Mouse (Mus musculus): ENCODE data around the gene Vil1.

- TF ChIP-seq E2F4 (IDR thresholded peaks at IDR 0.05; ENCODE audit: insufficient read depth) (no peak), POLR2A (IDR thresholded peaks at IDR 0.05; ENCODE audit: insufficient read length, low read depth) (no peak), MAX (IDR thresholded peaks at IDR 0.05; ENCODE audit: low read depth) (no peak), USF1 (IDR thresholded peaks at IDR 0.05; ENCODE audit: low read depth) (no peak), TCF3 (IDR thresholded peaks at IDR 0.05; ENCODE audit: insufficient read length, low read depth) (no peak)
Measured at GRCm38 (mm10) chr1:74385531-74385930, 23.6 kb upstream of the Vil1 start.

All from myocyte (in vitro differentiated cells).